Mouse (Mus musculus) MEL (cell line): ENCODE measurements around the gene Dnaaf3.

Experiments
- CTCF ChIP-seq, 3 experiments: IDR thresholded peaks in 2 of 3; conservative IDR thresholded peaks in 1 of 3; 2 replicates each; pipeline ENCODE4 v1.5.1; 2011 to 2012; ENCODE audit warnings: low read length in 3 of 3, low read depth in 2 of 3, mild to moderate bottlenecking in 2 of 3, improper control_type of control experiment in 1 of 3, inconsistent platforms in 1 of 3, mixed read lengths in 1 of 3, moderate library complexity in 1 of 3; ENCODE audit not compliant: control insufficient read depth in 1 of 3, insufficient read depth in 1 of 3, poor library complexity in 1 of 3, severe bottlenecking in 1 of 3
- EP300 ChIP-seq, 2 experiments: IDR thresholded peaks; 2 replicates each; pipeline ENCODE4 v1.6.1; 2011; ENCODE audit warnings: improper control_type of control experiment in 2 of 2, low read length in 2 of 2, low read depth in 1 of 2, mild to moderate bottlenecking in 1 of 2
- SMC3 ChIP-seq: IDR thresholded peaks from 2 replicates; pipeline ENCODE4 v1.6.1; 2011; ENCODE audit warnings: low read depth, low read length, improper control_type of control experiment
- TAL1 ChIP-seq: IDR thresholded peaks from 2 replicates; pipeline ENCODE4 v1.6.1; 2012; ENCODE audit warnings: mild to moderate bottlenecking, inconsistent platforms, low read length, moderate library complexity, mixed read lengths
- TBP ChIP-seq: IDR thresholded peaks from 2 replicates; pipeline ENCODE4 v1.8.0; 2011; ENCODE audit warnings: low read depth, low read length, improper control_type of control experiment
- USF2 ChIP-seq, 2 experiments: IDR thresholded peaks; 2 replicates each; pipeline ENCODE4 v1.6.1; 2011 to 2012; ENCODE audit warnings: improper control_type of control experiment in 2 of 2, low read length in 2 of 2, borderline replicate concordance in 1 of 2, inconsistent platforms in 1 of 2, low read depth in 1 of 2, mild to moderate bottlenecking in 1 of 2; ENCODE audit not compliant: insufficient read depth in 1 of 2

DNA sequence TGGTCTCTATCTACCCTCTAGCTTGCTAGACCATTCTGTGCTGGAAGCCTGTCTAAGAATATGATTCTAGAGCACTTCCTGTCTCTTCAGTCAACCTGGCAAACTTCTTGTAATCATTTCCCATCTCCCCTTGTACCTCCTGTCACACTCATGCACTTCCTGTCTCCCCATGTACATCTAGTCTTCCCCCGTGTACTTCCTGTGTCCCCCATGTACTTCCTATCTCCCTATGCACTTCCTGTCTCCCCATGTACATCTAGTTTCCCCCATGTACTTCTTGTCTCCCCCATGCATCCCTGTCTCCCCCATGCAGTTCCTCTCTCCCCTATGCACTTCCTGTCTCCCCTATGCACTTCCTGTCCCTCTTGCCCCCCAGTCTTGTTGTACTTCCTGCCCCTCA is 13.8 kb downstream of the Dnaaf3 start:
- TF ChIP-seq CTCF (IDR thresholded peaks at IDR 0.05 in 2 of 3, conservative IDR thresholded peaks at IDR 0.05 in 1 of 3; ENCODE audit: control insufficient read depth in 1 of 3, insufficient read depth in 1 of 3, low read depth in 2 of 3, low read length in 3 of 3, poor library complexity in 1 of 3, severe bottlenecking in 1 of 3) (no peak), SMC3 (no peak), TBP (no peak), EP300 (IDR thresholded peaks at IDR 0.05; ENCODE audit: low read depth in 1 of 2, low read length in 2 of 2) (no peak), TAL1 (no peak), USF2 (IDR thresholded peaks at IDR 0.05; ENCODE audit: borderline replicate concordance in 1 of 2, insufficient read depth in 1 of 2, low read depth in 1 of 2, low read length in 2 of 2) (no peak)
